Mouse (Mus musculus) hindbrain, embryonic 11.5 days (tissue): Measurements from ENCODE around the gene Tmem220. TPM values are rescaled to one million over a fixed set of nuclear protein-coding genes. Genes with fewer than 3 reads are reported as not detected.
A peak's percentile ranks its signal among the peaks of the same experiment; 100 is the strongest.
"Not testable (repeated sequence)": the region's sequence is repeated elsewhere in the genome, so short reads cannot be mapped to it uniquely, and the experiment has no call there.

ENCODE experiments used
- ATAC-seq: fragments of 200-750 bp; cut with Nextera tagmentation; 2 replicates; pipeline ENCODE4 v1.8.0; 2017; ENCODE audit warnings: mild to moderate bottlenecking, moderate TSS enrichment, moderate library complexity; ENCODE audit not compliant: low FRiP score
- DNase-seq: peaks from one replicate; pipeline ENCODE4 v3.0.0-alpha.2; 2015; ENCODE audit warnings: low spot score
- H3K27ac ChIP-seq: fragments of 300-500 bp; sonication (generic); 2 replicates; pipeline ENCODE4 v1.5.1; 2014; ENCODE audit warnings: mild to moderate bottlenecking, low read depth, low read length
- H3K27me3 ChIP-seq: fragments of 300-500 bp; sonication (generic); 2 replicates; pipeline ENCODE4 v1.6.1; 2014; ENCODE audit warnings: mild to moderate bottlenecking, low read length, moderate library complexity, mixed read lengths; ENCODE audit not compliant: control insufficient read depth, insufficient read depth
- H3K36me3 ChIP-seq: fragments of 300-500 bp; sonication (generic); 2 replicates; pipeline ENCODE4 v1.6.1; 2014; ENCODE audit warnings: mild to moderate bottlenecking, low read length, moderate library complexity, mixed read lengths; ENCODE audit not compliant: control insufficient read depth, insufficient read depth
- H3K4me1 ChIP-seq: fragments of 300-500 bp; sonication (generic); replicated peaks from 2 replicates; pipeline ENCODE4 v1.6.1; 2014; ENCODE audit warnings: low read length, mixed read lengths; ENCODE audit not compliant: control insufficient read depth, insufficient read depth
- H3K4me2 ChIP-seq: fragments of 300-500 bp; sonication (generic); replicated peaks from 2 replicates; pipeline ENCODE4 v1.6.1; 2014; ENCODE audit warnings: mild to moderate bottlenecking, low read depth, low read length
- H3K4me3 ChIP-seq: fragments of 300-500 bp; sonication (generic); 2 replicates; pipeline ENCODE4 v1.5.1; 2014; ENCODE audit warnings: low read depth, low read length
- H3K9ac ChIP-seq: fragments of 300-500 bp; sonication (generic); 2 replicates; pipeline ENCODE4 v1.6.1; 2014; ENCODE audit warnings: low read depth, low read length
- H3K9me3 ChIP-seq: fragments of 300-500 bp; sonication (generic); 2 replicates; pipeline ENCODE4 v1.6.1; 2016; ENCODE audit warnings: low read length; ENCODE audit not compliant: control insufficient read depth
- WGBS: fragments of 180-500 bp; shearing (Covaris S2); extraction: QIAGEN DNeasy Blood & Tissue Kit; methylation state at CpG from one replicate; pipeline ENCODE4 v1.1.7; 2014; 5-methylcytosine and 5-hydroxymethylcytosine counted together
- polyA plus RNA-seq: library from polyadenylated mRNA; unstranded; fragments of >200 nt; fragmentation: Nextera tagmentation; extraction: Ambion mirVana; gene quantifications from 2 replicates; pipeline ENCODE4 v1.2.1, GENCODE M21; 2014

Tmem220 gene
- polyA plus RNA-seq, 1 experiment from 2014 or later = 1.5 TPM

GRCm38 (mm10) chr11:67010430-67010829, 14.5 kb upstream of the Tmem220 start:
- no peak overlapping the region for H3K4me2 ChIP-seq
- peak; percentile 38 for DNase-seq
- H3K4me3 ChIP-seq = no peak overlapping the region
- no peak overlapping the region for H3K27ac ChIP-seq
- no peak overlapping the region for H3K9ac ChIP-seq
- no peak for ATAC-seq
- no peaks in the 10 kb centered on the region for H3K4me1 ChIP-seq
- WGBS = 11% methylated on average over 8 of the region's 8 CpGs
- no peaks in the 10 kb centered on the region for H3K36me3 ChIP-seq
- no peaks in the 10 kb centered on the region for H3K9me3 ChIP-seq
- H3K27me3 ChIP-seq = no peaks in the 10 kb centered on the region

- ATAC-seq (no peak), DNase-seq (no peak)
- H3K9ac ChIP-seq = no peak overlapping the region
- H3K9me3 ChIP-seq = no peaks in the 10 kb centered on the region
- H3K27ac ChIP-seq = no peak overlapping the region
- no peak overlapping the region for H3K4me3 ChIP-seq
- WGBS = 15% methylated on average over 4 of the region's 4 CpGs
- no peaks in the 10 kb centered on the region for H3K36me3 ChIP-seq
- no peaks in the 10 kb centered on the region for H3K4me1 ChIP-seq
- no peak overlapping the region for H3K4me2 ChIP-seq
- no peaks in the 10 kb centered on the region for H3K27me3 ChIP-seq
Measured at GRCm38 (mm10) chr11:67011635-67012034, 13.3 kb upstream of the Tmem220 start.

GRCm38 (mm10) chr11:67017801-67018591, 7.0 kb upstream of the Tmem220 start:
- Histone ChIP-seq H3K4me2 (0 out of 2 replicates have a peak overlapping the region, but pooled peaks have one; percentile 7), H3K27me3 (no peaks in the 10 kb centered on the region), H3K9ac (no peak overlapping the region), H3K27ac (no peak overlapping the region), H3K9me3 (no peaks in the 10 kb centered on the region), H3K4me1 (peaks cover 3% of the 10 kb centered on the region), H3K4me3 (no peak overlapping the region), H3K36me3 (no peaks in the 10 kb centered on the region)
- DNase-seq (peak; percentile 46), ATAC-seq (peak; percentile 72)
- 4% methylated on average over 12 of the region's 12 CpGs for WGBS

- WGBS = 75% methylated on average over 7 of the region's 7 CpGs
Measured at GRCm38 (mm10) chr11:67019711-67020475, 5.1 kb upstream of the Tmem220 start.

GRCm38 (mm10) chr11:67020948-67021347, 4.0 kb upstream of the Tmem220 start:
- DNase-seq (peak; percentile 85), ATAC-seq (no peak)
- Histone ChIP-seq H3K9me3 (no peaks in the 10 kb centered on the region), H3K27me3 (no peaks in the 10 kb centered on the region), H3K36me3 (no peaks in the 10 kb centered on the region), H3K4me3 (no peak overlapping the region), H3K4me1 (peaks cover 3% of the 10 kb centered on the region), H3K9ac (no peak overlapping the region), H3K4me2 (no peak overlapping the region; the same call in 1 of the 2 replicates), H3K27ac (no peak overlapping the region)
- WGBS = 6% methylated on average over 12 of the region's 12 CpGs

More at GRCm38 (mm10) chr11:67019711-67020475, 5.1 kb upstream of the Tmem220 start:
- ATAC-seq (no peak), DNase-seq (no peak)
- Histone ChIP-seq H3K27ac (no peak overlapping the region), H3K4me1 (peaks cover 3% of the 10 kb centered on the region), H3K4me3 (no peak overlapping the region), H3K9ac (no peak overlapping the region), H3K4me2 (no peak overlapping the region), H3K36me3 (no peaks in the 10 kb centered on the region), H3K27me3 (no peaks in the 10 kb centered on the region), H3K9me3 (no peaks in the 10 kb centered on the region)

- Histone ChIP-seq H3K9ac (no peak overlapping the region), H3K27me3 (no peaks in the 10 kb centered on the region), H3K27ac (no peak overlapping the region), H3K4me3 (no peak overlapping the region), H3K36me3 (no peaks in the 10 kb centered on the region), H3K4me1 (peaks cover 3% of the 10 kb centered on the region), H3K4me2 (no peak overlapping the region), H3K9me3 (no peaks in the 10 kb centered on the region)
- ATAC-seq (no peak), DNase-seq (peak; percentile 29)
- WGBS = 93% methylated on average over 13 of the region's 13 CpGs
Measured at GRCm38 (mm10) chr11:67022354-67023115, 2.4 kb upstream of the Tmem220 start.

- ATAC-seq, H3K27me3 ChIP-seq, DNase-seq, H3K4me1 ChIP-seq, H3K9ac ChIP-seq, H3K4me3 ChIP-seq, H3K4me2 ChIP-seq, H3K36me3 ChIP-seq, H3K27ac ChIP-seq, H3K9me3 ChIP-seq: not testable (repeated sequence)
- 19% methylated on average over 1 of the region's 1 CpGs for WGBS
Measured at GRCm38 (mm10) chr11:67023191-67023590, 1.8 kb upstream of the Tmem220 start.

- Histone ChIP-seq H3K4me1 (no peaks in the 10 kb centered on the region; the same call in none of the 2 replicates), H3K9me3 (no peaks in the 10 kb centered on the region), H3K36me3 (no peaks in the 10 kb centered on the region), H3K9ac (no peak overlapping the region), H3K27me3 (no peaks in the 10 kb centered on the region), H3K27ac (no peak overlapping the region), H3K4me2 (no peak overlapping the region), H3K4me3 (no peak overlapping the region)
- 18% methylated on average over 6 of the region's 6 CpGs for WGBS
- no peak for DNase-seq
- ATAC-seq = no peak
Measured at GRCm38 (mm10) chr11:67023802-67024340, 1.1 kb upstream of the Tmem220 start.
